Mouse (Mus musculus): ENCODE results near the gene Usp29.

- TF ChIP-seq CTCF (conservative IDR thresholded peaks at IDR 0.05 in 1 of 2, IDR thresholded peaks at IDR 0.05 in 1 of 2; ENCODE audit: low read depth in 2 of 2, low read length in 2 of 2) = no peak
- TF ChIP-seq MAZ (IDR thresholded peaks at IDR 0.05; ENCODE audit: low read depth, low read length) = no peak
- TF ChIP-seq POLR2A (IDR thresholded peaks at IDR 0.05; ENCODE audit: low read depth, low read length) = no peak
- TF ChIP-seq JUND (conservative IDR thresholded peaks at IDR 0.05; ENCODE audit: low read depth, low read length) = no peak
Measured at GRCm38 (mm10) chr7:6685511-6685910, 44.9 kb upstream of the Usp29 start.

Measured in CH12.LX (cell line).